Comparison of ENCODE assay signal across 8 mouse cellular contexts in the genomic region with DNA sequence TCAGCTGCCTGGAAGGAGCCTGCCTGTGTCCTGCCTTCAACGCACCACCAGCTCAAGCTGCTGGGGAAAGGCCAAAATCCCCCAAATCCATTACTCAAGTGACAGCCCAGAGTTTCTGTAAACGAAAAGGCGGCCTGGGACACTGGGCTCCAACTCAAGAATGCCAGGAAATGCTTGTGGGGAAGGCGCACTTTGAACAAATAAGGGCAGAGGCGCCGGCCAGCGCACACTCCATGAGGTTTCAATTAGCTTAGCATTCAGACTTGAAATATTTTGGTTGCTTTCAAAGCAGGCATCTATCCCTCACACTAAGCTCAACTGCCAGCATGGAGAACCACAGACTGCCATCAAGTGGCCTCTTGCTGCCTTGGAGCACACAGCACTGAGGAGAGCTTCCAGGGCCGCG. TPM values are rescaled to one million over a fixed set of nuclear protein-coding genes. Genes with fewer than 3 reads are reported as not detected.
A peak's percentile ranks its signal among the peaks of the same experiment; 100 is the strongest.
DNase-seq lines count a peak whose midpoint lies in the region; ATAC-seq and TF ChIP-seq lines count a peak whose summit lies in the region.

No protein-coding gene starts in this region.

- no peak overlapping the region for H3K4me2 ChIP-seq in forebrain, embryonic 13.5 days
- H3K4me2 ChIP-seq in hindbrain, embryonic 15.5 days = no peak overlapping the region
- 0 out of 2 replicates have a peak overlapping the region, but pooled peaks have one; percentile 1 for H3K4me2 ChIP-seq in neural tube, embryonic 12.5 days (replicated peaks)

- H3K27me3 ChIP-seq in forebrain, embryonic 13.5 days = no peaks in the 10 kb centered on the region
- no peaks in the 10 kb centered on the region for H3K27me3 ChIP-seq in hindbrain, embryonic 15.5 days
- no peaks in the 10 kb centered on the region for H3K27me3 ChIP-seq in neural tube, embryonic 12.5 days (replicated peaks)

- no peaks in the 10 kb centered on the region for H3K9me3 ChIP-seq in forebrain, embryonic 13.5 days (replicated peaks)
- no peaks in the 10 kb centered on the region for H3K9me3 ChIP-seq in hindbrain, embryonic 15.5 days
- no peaks in the 10 kb centered on the region for H3K9me3 ChIP-seq in neural tube, embryonic 12.5 days

- WGBS in forebrain, embryonic 13.5 days = 78% methylated on average over 9 of the region's 9 CpGs
- 65% methylated on average over 9 of the region's 9 CpGs for WGBS in hindbrain, embryonic 15.5 days
- 76% methylated on average over 9 of the region's 9 CpGs for WGBS in neural tube, embryonic 12.5 days

- no peak overlapping the region for H3K9ac ChIP-seq in forebrain, embryonic 13.5 days
- H3K9ac ChIP-seq in hindbrain, embryonic 15.5 days = no peak overlapping the region
- no peak overlapping the region for H3K9ac ChIP-seq in neural tube, embryonic 12.5 days

- H3K36me3 ChIP-seq in forebrain, embryonic 13.5 days (ENCODE audit: poor library complexity, severe bottlenecking) = peaks cover 100% of the 10 kb centered on the region
- peaks cover 48% of the 10 kb centered on the region for H3K36me3 ChIP-seq in hindbrain, embryonic 15.5 days
- peaks cover 99% of the 10 kb centered on the region for H3K36me3 ChIP-seq in neural tube, embryonic 12.5 days

- no peak for ATAC-seq in forebrain, embryonic 13.5 days
- peak; percentile 25; the same call in 1 of the 2 replicates for ATAC-seq in hindbrain, embryonic 15.5 days (ENCODE audit: low FRiP score, low read depth)
- no peak for ATAC-seq in neural tube, embryonic 12.5 days (ENCODE audit: low FRiP score, low read depth)

- DNase-seq in layer of hippocampus, adult 2 months (ENCODE audit: low spot score in 2 of 2) = no peak
- no peak for DNase-seq in layer of hippocampus, postnatal 25 days (ENCODE audit: extremely low spot score in 1 of 2, low spot score in 1 of 2)
- DNase-seq in liver = peak; percentile 31
- DNase-seq in thymus, postnatal 0 days (ENCODE audit: low spot score) = no peak
- no peak for DNase-seq in thymus, postnatal 36 days

- H3K4me1 ChIP-seq in forebrain, embryonic 13.5 days = peaks cover 21% of the 10 kb centered on the region
- H3K4me1 ChIP-seq in hindbrain, embryonic 15.5 days (replicated peaks) = peaks cover 40% of the 10 kb centered on the region
- H3K4me1 ChIP-seq in neural tube, embryonic 12.5 days = peaks cover 23% of the 10 kb centered on the region

- H3K27ac ChIP-seq in layer of hippocampus, adult 2 months = peak overlapping the region; percentile 70
- H3K27ac ChIP-seq in forebrain, embryonic 13.5 days = 0 out of 2 replicates have a peak overlapping the region, but pooled peaks have one; percentile 37
- peak overlapping the region; percentile 60 for H3K27ac ChIP-seq in hindbrain, embryonic 15.5 days (replicated peaks)
- H3K27ac ChIP-seq in neural tube, embryonic 12.5 days = no peak overlapping the region

- TF ChIP-seq CTCF in layer of hippocampus, adult 2 months (conservative IDR thresholded peaks at IDR 0.05) = peak; percentile 54

- H3K4me3 ChIP-seq in layer of hippocampus, adult 2 months = no peak overlapping the region
- H3K4me3 ChIP-seq in forebrain, embryonic 13.5 days = no peak overlapping the region
- no peak overlapping the region for H3K4me3 ChIP-seq in hindbrain, embryonic 15.5 days
- no peak overlapping the region for H3K4me3 ChIP-seq in neural tube, embryonic 12.5 days

RNA-seq across cellular contexts. Expression of gene Kctd10, which starts 9.9 kb away (rescaled TPM):
- 10 to 100 TPM; 51.5 to 51.7 TPM for total RNA-seq in layer of hippocampus, adult 2 months (2021)
- total RNA-seq in layer of hippocampus, postnatal 25 days (2021) = 10 to 100 TPM; 46.2 to 49.5 TPM
- polyA plus RNA-seq in forebrain, embryonic 13.5 days (2015; fragmentation: Nextera tagmentation; extraction: Ambion mirVana) = 81.3 and 89.7 TPM in 2 replicates
- 62.2 and 63.9 TPM in 2 replicates for polyA plus RNA-seq in hindbrain, embryonic 15.5 days (2015; fragmentation: Nextera tagmentation; extraction: Ambion mirVana)
- polyA plus RNA-seq in neural tube, embryonic 12.5 days (2016; fragmentation: Nextera tagmentation; extraction: Ambion mirVana) = 93.2 and 99.8 TPM in 2 replicates
- polyA plus RNA-seq in thymus, postnatal 0 days (2015; fragmentation: Nextera tagmentation; extraction: Ambion mirVana) = 65.6 and 65.8 TPM in 2 replicates

RNA-seq across cellular contexts. Expression of gene Ube3b, which starts 10.0 kb away (rescaled TPM):
- total RNA-seq in layer of hippocampus, adult 2 months (2021) = 10 to 100 TPM; 80.8 to 85.6 TPM
- 10 to 100 TPM; 83.4 to 89.8 TPM for total RNA-seq in layer of hippocampus, postnatal 25 days (2021)
- 34.0 and 41.7 TPM in 2 replicates for polyA plus RNA-seq in forebrain, embryonic 13.5 days (2015; fragmentation: Nextera tagmentation; extraction: Ambion mirVana)
- polyA plus RNA-seq in hindbrain, embryonic 15.5 days (2015; fragmentation: Nextera tagmentation; extraction: Ambion mirVana) = 39.6 and 41.3 TPM in 2 replicates
- 53.8 and 55.0 TPM in 2 replicates for polyA plus RNA-seq in neural tube, embryonic 12.5 days (2016; fragmentation: Nextera tagmentation; extraction: Ambion mirVana)
- 29.4 and 29.7 TPM in 2 replicates for polyA plus RNA-seq in thymus, postnatal 0 days (2015; fragmentation: Nextera tagmentation; extraction: Ambion mirVana)
